Mouse (Mus musculus): ENCODE measurements around the gene Itpr1.

- TF ChIP-seq CTCF (IDR thresholded peaks at IDR 0.05; ENCODE audit: low read depth) (no peak), EP300 (optimal IDR thresholded peaks at IDR 0.05) (no peak)
Observed at GRCm38 (mm10) chr6:108418218-108418617, 205.3 kb downstream of the Itpr1 start.
